Mouse (Mus musculus) neural tube, embryonic 14.5 days (tissue): ENCODE data around the gene Fgd2. TPM values are rescaled to one million over a fixed set of nuclear protein-coding genes. Genes with fewer than 3 reads are reported as not detected.
A peak's percentile ranks its signal among the peaks of the same experiment; 100 is the strongest.

Experiments used
- ATAC-seq: fragments of 200-750 bp; cut with Nextera tagmentation; 2 replicates; pipeline ENCODE4 v1.8.0; 2017; ENCODE audit warnings: low read depth, mild to moderate bottlenecking, moderate TSS enrichment, moderate library complexity
- H3K27ac ChIP-seq: fragments of 300-500 bp; sonication (generic); 2 replicates; pipeline ENCODE4 v1.5.1; 2014; ENCODE audit warnings: low read depth, mild to moderate bottlenecking, control low read depth, low read length, moderate library complexity, mixed read lengths
- H3K27me3 ChIP-seq: fragments of 300-500 bp; sonication (generic); 2 replicates; pipeline ENCODE4 v1.6.1; 2014; ENCODE audit warnings: low read length; ENCODE audit not compliant: control insufficient read depth, insufficient read depth
- H3K36me3 ChIP-seq: fragments of 300-500 bp; sonication (generic); 2 replicates; pipeline ENCODE4 v1.6.1; 2014; ENCODE audit warnings: low read length, mixed read lengths; ENCODE audit not compliant: control insufficient read depth, insufficient read depth
- H3K4me1 ChIP-seq: fragments of 300-500 bp; sonication (generic); 2 replicates; pipeline ENCODE4 v1.6.1; 2014; ENCODE audit warnings: low read length; ENCODE audit not compliant: control insufficient read depth, insufficient read depth
- H3K4me2 ChIP-seq: fragments of 300-500 bp; sonication (generic); 2 replicates; pipeline ENCODE4 v1.6.1; 2014; ENCODE audit warnings: mild to moderate bottlenecking, low read depth, low read length, control low read depth
- H3K4me3 ChIP-seq: fragments of 300-500 bp; sonication (generic); 2 replicates; pipeline ENCODE4 v1.5.1; 2014; ENCODE audit warnings: low read depth, low read length, control low read depth, mixed read lengths
- H3K9ac ChIP-seq: fragments of 300-500 bp; sonication (generic); replicated peaks from 2 replicates; pipeline ENCODE4 v1.6.1; 2014; ENCODE audit warnings: low read depth, mild to moderate bottlenecking, control low read depth, low read length, mixed read lengths
- H3K9me3 ChIP-seq: fragments of 300-500 bp; sonication (generic); 2 replicates; pipeline ENCODE4 v1.6.1; 2016; ENCODE audit warnings: low read length; ENCODE audit not compliant: control insufficient read depth
- WGBS: fragments of 180-500 bp; shearing (Covaris S2); extraction: QIAGEN DNeasy Blood & Tissue Kit; methylation state at CpG from one replicate; pipeline ENCODE4 v1.1.7; 2014; 5-methylcytosine and 5-hydroxymethylcytosine counted together
- polyA plus RNA-seq: library from polyadenylated mRNA; unstranded; fragments of >200 nt; fragmentation: Nextera tagmentation; extraction: Ambion mirVana; gene quantifications from 2 replicates; pipeline ENCODE4 v1.2.1, GENCODE M21; 2014

Fgd2 gene
- polyA plus RNA-seq, 1 experiment from 2014 or later: 3.8 TPM

DNA sequence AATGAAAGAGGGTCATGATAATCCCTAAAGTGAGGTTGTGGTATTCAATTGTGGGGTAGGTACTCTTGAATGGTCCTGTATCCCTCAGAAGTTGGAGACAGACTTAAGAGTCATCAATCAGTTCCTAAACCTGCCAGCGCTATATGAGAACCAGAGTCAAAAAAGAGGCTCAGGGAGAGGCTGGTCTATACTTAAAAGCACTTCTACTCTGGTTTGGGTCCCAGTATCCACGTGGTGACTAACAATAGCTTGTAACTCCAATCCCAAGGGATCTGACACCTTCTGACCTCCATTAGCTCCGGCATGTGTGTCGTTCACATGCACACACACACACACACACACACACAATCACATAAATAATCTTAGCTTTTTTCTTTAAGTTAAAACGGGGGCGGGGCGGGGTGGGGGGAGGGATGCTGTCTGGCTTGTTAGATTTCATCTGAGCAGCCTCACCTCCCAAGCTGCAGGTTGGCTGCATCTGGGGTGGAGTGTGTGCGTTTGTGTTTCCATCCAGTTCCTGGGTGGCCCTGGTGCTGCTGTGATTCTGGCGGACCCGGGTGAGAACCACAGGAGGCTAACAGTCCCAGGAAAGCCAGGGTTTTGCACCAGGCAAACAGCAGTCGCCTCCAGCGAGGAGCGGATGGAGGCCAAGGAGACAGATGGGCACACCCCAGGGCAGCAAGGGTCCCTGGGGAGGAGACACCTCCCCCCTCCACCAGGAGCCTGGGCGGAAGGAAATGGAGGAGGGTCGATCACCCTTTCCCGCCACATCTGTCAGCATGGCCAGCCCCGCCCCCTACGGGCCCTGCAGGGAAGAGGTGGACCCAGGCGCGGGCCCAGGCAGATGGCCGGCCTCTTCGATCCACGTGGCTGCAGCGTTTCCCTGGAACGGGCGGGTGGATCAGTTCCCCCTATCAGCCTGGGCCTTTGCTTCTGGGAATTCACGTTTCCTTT, 37.0 kb downstream of the Fgd2 start:
- H3K4me2 ChIP-seq: peak overlapping the region; percentile 51
- peaks cover 9% of the 10 kb centered on the region for H3K4me1 ChIP-seq
- no peaks in the 10 kb centered on the region for H3K36me3 ChIP-seq
- WGBS: 2% methylated on average over 27 of the region's 27 CpGs
- peak; percentile 49; the same call in 1 of the 2 replicates for ATAC-seq
- H3K4me3 ChIP-seq: peak overlapping the region; percentile 15
- H3K9ac ChIP-seq: peak overlapping the region; percentile 41
- no peak overlapping the region for H3K27ac ChIP-seq
- H3K27me3 ChIP-seq: no peaks in the 10 kb centered on the region
- H3K9me3 ChIP-seq: no peaks in the 10 kb centered on the region

GRCm38 (mm10) chr17:29398434-29399026, 37.8 kb downstream of the Fgd2 start:
- H3K9me3 ChIP-seq: no peaks in the 10 kb centered on the region
- no peak overlapping the region; the same call in 1 of the 2 replicates for H3K9ac ChIP-seq
- no peaks in the 10 kb centered on the region for H3K36me3 ChIP-seq
- ATAC-seq: no peak
- no peak overlapping the region for H3K27ac ChIP-seq
- H3K4me2 ChIP-seq: peak overlapping the region; percentile 51
- peaks cover 9% of the 10 kb centered on the region for H3K4me1 ChIP-seq
- no peaks in the 10 kb centered on the region for H3K27me3 ChIP-seq
- peak overlapping the region; percentile 15; the same call in 1 of the 2 replicates for H3K4me3 ChIP-seq
- 10% methylated on average over 17 of the region's 17 CpGs for WGBS

DNA sequence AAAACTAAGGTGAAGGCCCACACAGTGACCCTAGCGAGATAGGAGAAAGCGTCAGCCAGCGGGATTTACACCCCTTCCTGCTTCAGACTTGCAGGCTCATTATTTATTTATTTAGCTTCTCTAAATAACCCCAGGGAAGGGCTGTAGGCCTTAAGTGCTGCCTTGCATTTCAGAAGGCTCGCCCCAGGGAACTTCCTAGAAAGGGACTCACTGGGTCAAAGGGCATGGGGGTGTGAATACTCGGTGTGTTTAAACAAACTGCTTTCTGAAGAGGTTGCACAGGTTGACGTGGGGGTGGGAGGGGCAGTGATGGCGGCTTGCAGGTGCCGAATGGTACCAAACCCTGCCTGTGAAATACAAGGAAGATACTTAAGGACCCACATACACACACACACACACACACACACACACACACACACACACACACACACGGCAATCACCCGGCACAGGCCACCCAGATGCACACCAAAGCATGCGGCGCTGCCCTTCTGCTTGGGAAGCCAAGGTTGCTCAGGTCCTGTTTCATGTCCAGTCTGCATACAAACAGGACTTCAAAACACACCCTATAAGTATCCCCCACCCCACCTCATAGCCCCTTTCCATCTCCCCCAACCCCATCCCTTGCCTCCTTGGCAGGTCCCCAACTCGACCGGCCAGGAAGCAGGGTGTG, 38.7 kb downstream of the Fgd2 start:
- no peaks in the 10 kb centered on the region for H3K36me3 ChIP-seq
- WGBS: 34% methylated on average over 14 of the region's 14 CpGs
- H3K27me3 ChIP-seq: no peaks in the 10 kb centered on the region
- H3K4me2 ChIP-seq: no peak overlapping the region
- no peak overlapping the region for H3K27ac ChIP-seq
- H3K4me1 ChIP-seq: peaks cover 9% of the 10 kb centered on the region
- H3K9ac ChIP-seq: no peak overlapping the region
- ATAC-seq: no peak
- H3K4me3 ChIP-seq: no peak overlapping the region
- H3K9me3 ChIP-seq: no peaks in the 10 kb centered on the region

DNA sequence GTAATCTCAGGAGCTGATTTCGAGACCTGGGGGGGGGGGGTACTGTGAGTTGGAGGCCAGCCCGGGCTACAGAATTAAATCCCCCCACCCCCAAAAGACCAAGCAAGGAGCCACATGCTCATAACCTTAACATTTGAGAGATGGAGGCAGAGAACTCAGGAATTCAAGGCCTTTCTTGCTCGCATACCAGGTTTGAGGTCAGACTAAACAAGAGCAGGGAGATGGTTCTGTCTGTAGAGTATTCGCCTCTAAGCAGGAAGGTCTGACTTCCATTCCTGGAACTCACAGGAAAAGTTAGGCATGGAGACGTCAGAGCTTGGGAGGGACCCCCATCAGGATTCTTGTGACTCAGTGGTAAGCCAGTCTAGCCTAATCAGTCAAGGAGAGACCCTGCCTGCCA, 39.3 kb downstream of the Fgd2 start:
- H3K4me3 ChIP-seq: no peak overlapping the region
- no peak overlapping the region for H3K4me2 ChIP-seq
- 79% methylated on average over 5 of the region's 5 CpGs for WGBS
- H3K27ac ChIP-seq: no peak overlapping the region
- peaks cover 9% of the 10 kb centered on the region for H3K4me1 ChIP-seq
- H3K9ac ChIP-seq: no peak overlapping the region
- no peaks in the 10 kb centered on the region for H3K9me3 ChIP-seq
- H3K36me3 ChIP-seq: no peaks in the 10 kb centered on the region
- H3K27me3 ChIP-seq: no peaks in the 10 kb centered on the region
- no peak for ATAC-seq

- no peak for ATAC-seq
- Histone ChIP-seq H3K4me2 (no peak overlapping the region), H3K27me3 (no peaks in the 10 kb centered on the region), H3K27ac (no peak overlapping the region), H3K4me1 (peaks cover 9% of the 10 kb centered on the region), H3K9me3 (no peaks in the 10 kb centered on the region), H3K9ac (no peak overlapping the region), H3K4me3 (no peak overlapping the region), H3K36me3 (no peaks in the 10 kb centered on the region)
- 73% methylated on average over 15 of the region's 15 CpGs for WGBS
Observed at GRCm38 (mm10) chr17:29401741-29402268, 41.1 kb downstream of the Fgd2 start.

DNA sequence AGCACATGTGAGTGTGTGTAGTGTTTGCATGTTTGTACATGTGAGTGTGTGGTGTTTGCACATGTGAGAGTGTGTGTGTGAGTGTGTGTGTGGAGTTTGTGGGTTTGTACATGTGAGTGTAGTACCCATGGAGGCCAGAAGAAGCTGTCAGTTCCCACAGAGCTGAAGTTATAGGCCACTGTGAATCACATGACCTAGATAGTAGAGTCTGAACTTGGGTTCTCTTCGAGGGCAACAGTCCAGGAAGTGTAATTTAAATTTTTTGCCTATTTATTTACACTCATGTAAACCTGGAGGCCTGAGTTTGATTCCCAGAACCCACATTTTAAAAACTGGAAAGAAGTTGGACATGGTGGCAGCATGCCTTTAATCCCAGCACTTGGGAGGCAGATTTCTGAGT, 42.5 kb downstream of the Fgd2 start:
- H3K27ac ChIP-seq: no peak overlapping the region
- H3K36me3 ChIP-seq: no peaks in the 10 kb centered on the region
- peaks cover under 1% of the 10 kb centered on the region; the same call in 1 of the 2 replicates for H3K4me1 ChIP-seq
- no peak for ATAC-seq
- no peaks in the 10 kb centered on the region for H3K27me3 ChIP-seq
- H3K4me2 ChIP-seq: no peak overlapping the region
- H3K4me3 ChIP-seq: no peak overlapping the region
- 90% methylated on average over 1 of the region's 1 CpGs for WGBS
- no peak overlapping the region for H3K9ac ChIP-seq
- no peaks in the 10 kb centered on the region for H3K9me3 ChIP-seq

- no peak for ATAC-seq
- Histone ChIP-seq H3K27me3 (no peaks in the 10 kb centered on the region), H3K9me3 (no peaks in the 10 kb centered on the region), H3K4me2 (no peak overlapping the region), H3K4me3 (no peak overlapping the region), H3K4me1 (no peaks in the 10 kb centered on the region), H3K9ac (no peak overlapping the region), H3K36me3 (no peaks in the 10 kb centered on the region), H3K27ac (no peak overlapping the region)
- WGBS: 58% methylated on average over 13 of the region's 13 CpGs
Observed at GRCm38 (mm10) chr17:29405501-29405900, 44.8 kb downstream of the Fgd2 start.

- Histone ChIP-seq H3K4me3 (no peak overlapping the region), H3K27me3 (no peaks in the 10 kb centered on the region), H3K4me1 (no peaks in the 10 kb centered on the region), H3K4me2 (no peak overlapping the region), H3K27ac (no peak overlapping the region), H3K36me3 (no peaks in the 10 kb centered on the region), H3K9ac (no peak overlapping the region), H3K9me3 (no peaks in the 10 kb centered on the region)
- WGBS: 35% methylated on average over 6 of the region's 6 CpGs
- ATAC-seq: no peak
Observed at GRCm38 (mm10) chr17:29406077-29406476, 45.4 kb downstream of the Fgd2 start.
